ENCODE assay signal across 8 mouse cellular contexts in the genomic region with DNA sequence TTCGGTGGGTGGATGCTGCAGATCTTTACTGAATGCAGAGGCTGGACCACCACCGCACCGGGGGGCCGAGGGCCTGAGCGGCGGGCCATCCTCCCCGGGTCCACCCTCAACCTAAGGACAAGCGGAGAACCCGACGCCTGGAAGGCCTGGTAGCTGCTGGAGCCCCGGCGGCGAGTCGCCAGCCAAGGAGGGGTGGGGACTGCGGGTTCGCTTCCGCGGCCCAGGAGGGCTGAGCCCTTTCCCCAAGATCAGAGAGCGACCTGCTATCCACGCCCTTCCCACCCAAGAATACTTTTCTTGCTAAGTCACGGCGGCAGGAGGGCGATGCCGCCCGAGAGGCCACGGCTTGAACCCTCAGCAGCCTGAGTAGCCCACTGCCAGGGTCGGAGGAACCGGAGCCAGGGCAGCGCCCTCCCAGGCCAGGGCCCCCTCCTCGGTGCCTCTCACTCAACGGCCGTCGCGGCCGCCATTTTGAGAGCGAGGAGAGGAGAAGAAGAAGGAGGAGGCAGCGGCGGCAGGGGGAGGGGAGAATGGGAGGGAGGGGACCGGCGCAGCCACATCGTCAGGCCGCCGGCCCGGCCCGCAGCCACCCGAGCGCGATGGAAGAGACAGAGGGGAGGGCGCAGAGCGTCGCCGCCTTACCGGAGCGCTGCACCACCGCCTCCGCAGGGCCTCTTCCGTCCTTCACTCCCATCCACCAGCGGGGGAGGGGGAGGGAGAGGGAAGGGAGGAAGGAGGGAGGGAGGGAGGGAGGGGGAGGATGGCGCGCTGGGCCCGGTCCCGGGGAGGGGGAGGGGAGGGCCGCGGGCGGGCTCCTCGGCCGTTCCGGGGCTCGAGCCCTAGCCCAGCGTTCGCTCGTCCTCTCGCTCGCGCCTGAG. TPM values are rescaled to one million over a fixed set of nuclear protein-coding genes. Genes with fewer than 3 reads are reported as not detected.
A peak's percentile ranks its signal among the peaks of the same experiment; 100 is the strongest.
DNase-seq lines count a peak whose midpoint lies in the region; ATAC-seq and TF ChIP-seq lines count a peak whose summit lies in the region.

No protein-coding gene starts in this region.

- TF ChIP-seq POLR2A in ES-Bruce4 (IDR thresholded peaks at IDR 0.05; ENCODE audit: insufficient read depth, low read length): no peak
- peak; percentile 45; the same call in 1 of the 2 replicates for TF ChIP-seq POLR2A in lung, adult 2 months (IDR thresholded peaks at IDR 0.05; ENCODE audit: borderline replicate concordance, extremely low read depth, low read depth, low read length)

- peak overlapping the region; percentile 63 for H3K4me2 ChIP-seq in forebrain, embryonic 14.5 days (ENCODE audit: low read length)

- peak overlapping the region; percentile 92 for H3K4me3 ChIP-seq in ES-Bruce4 (ENCODE audit: low read depth, low read length)
- H3K4me3 ChIP-seq in forebrain, embryonic 14.5 days (ENCODE audit: low read depth, low read length): peak overlapping the region; percentile 97
- peak overlapping the region; percentile 97 for H3K4me3 ChIP-seq in lung, adult 2 months (replicated peaks; ENCODE audit: extremely low read depth, low read depth, low read length)

- no peaks in the 10 kb centered on the region for H3K27me3 ChIP-seq in ES-Bruce4 (ENCODE audit: control insufficient read depth, insufficient read depth, low read length, poor library complexity, severe bottlenecking)
- no peaks in the 10 kb centered on the region for H3K27me3 ChIP-seq in forebrain, embryonic 14.5 days (replicated peaks; ENCODE audit: control insufficient read depth, insufficient read depth, low read length)

- H3K9me3 ChIP-seq in ES-Bruce4 (replicated peaks; ENCODE audit: control insufficient read depth, insufficient read depth, low read length, poor library complexity, severe bottlenecking): no peaks in the 10 kb centered on the region
- H3K9me3 ChIP-seq in forebrain, embryonic 14.5 days (replicated peaks; ENCODE audit: control insufficient read depth, low read length): no peaks in the 10 kb centered on the region

- H3K27ac ChIP-seq in ES-Bruce4 (ENCODE audit: insufficient read depth, low read length): peak overlapping the region; percentile 80
- peak overlapping the region; percentile 100 for H3K27ac ChIP-seq in forebrain, embryonic 14.5 days (ENCODE audit: low read depth, low read length)

- peak; percentile 89 for DNase-seq in forebrain, embryonic 14.5 days (ENCODE audit: low spot score)
- DNase-seq in heart, postnatal 25 days (ENCODE audit: low spot score): peak; percentile 71
- DNase-seq in layer of hippocampus, adult 18-20 months (ENCODE audit: low spot score in 2 of 2): peak; percentile 77 to 86
- DNase-seq in lung, adult 2 months: peak; percentile 85
- DNase-seq in thymus, adult 18-20 months: peak; percentile 70 to 80

- TF ChIP-seq EP300 in ES-Bruce4 (IDR thresholded peaks at IDR 0.05; ENCODE audit: insufficient read depth, low read depth, low read length): no peak

- intact Hi-C loops in heart, postnatal 25 days (cut with DNase I): loop anchor here (2.0 to 5.0 kb wide), 4 partner anchors 36 to 109 kb away; a partner anchor contains a TSS

- H3K36me3 ChIP-seq in ES-Bruce4 (ENCODE audit: control insufficient read depth, insufficient read depth, low read length, poor library complexity, severe bottlenecking): no peaks in the 10 kb centered on the region; the same call in 1 of the 2 replicates
- no peaks in the 10 kb centered on the region for H3K36me3 ChIP-seq in forebrain, embryonic 14.5 days (ENCODE audit: control insufficient read depth, insufficient read depth, low read length)

- peak; percentile 67; the same call in 1 of the 2 replicates for ATAC-seq in cerebellum, adult (ENCODE audit: insufficient number of reproducible peaks, low FRiP score, low TSS enrichment)
- peak; percentile 83 for ATAC-seq in forebrain, embryonic 14.5 days
- peak; percentile 76 for ATAC-seq in neutrophil, adult 5-6 weeks (ENCODE audit: extremely low read depth, insufficient number of reproducible peaks, low FRiP score, poor library complexity, severe bottlenecking)

- no peak for TF ChIP-seq CTCF in ES-Bruce4 (IDR thresholded peaks at IDR 0.05; ENCODE audit: low read depth, low read length)
- no peak for TF ChIP-seq CTCF in lung, adult 2 months (IDR thresholded peaks at IDR 0.05; ENCODE audit: insufficient read depth, low read length)

- WGBS in forebrain, embryonic 14.5 days: under 1% methylated on average over 48 of the region's 75 CpGs
- under 1% methylated on average over 59 of the region's 75 CpGs for WGBS in lung, adult 2 months

- H3K4me1 ChIP-seq in ES-Bruce4 (ENCODE audit: control insufficient read depth, insufficient read depth, low read length): peaks cover 5% of the 10 kb centered on the region
- peaks cover 23% of the 10 kb centered on the region for H3K4me1 ChIP-seq in forebrain, embryonic 14.5 days (ENCODE audit: control insufficient read depth, insufficient read depth, low read length)
- peaks cover 12% of the 10 kb centered on the region for H3K4me1 ChIP-seq in lung, adult 2 months (ENCODE audit: control insufficient read depth, insufficient read depth, low read length)

- H3K9ac ChIP-seq in ES-Bruce4 (ENCODE audit: low read depth, poor library complexity, severe bottlenecking): peak overlapping the region; percentile 92
- H3K9ac ChIP-seq in forebrain, embryonic 14.5 days (ENCODE audit: low read length): peak overlapping the region; percentile 99

RNA-seq across cellular contexts. Expression of a gene that starts 0.9 kb away (rescaled TPM):
- polyA plus RNA-seq in ES-Bruce4 (2011; ENCODE audit: insufficient read depth, insufficient read length, low read depth, missing spikeins): 120 and 137 TPM in 2 replicates
- 88.2 and 104 TPM in 2 replicates for polyA plus RNA-seq in forebrain, embryonic 14.5 days (2014; fragmentation: Nextera tagmentation; extraction: Ambion mirVana)
- 100 to 1,000 TPM; 206 to 224 TPM for total RNA-seq in heart, postnatal 25 days (2021)
- total RNA-seq in layer of hippocampus, adult 18-20 months (2021): 100 to 1,000 TPM; 378 to 398 TPM
- 15.3 and 28.8 TPM in 2 replicates for polyA plus RNA-seq in lung, adult 2 months (2012; rRNA removed)
- total RNA-seq in neutrophil, adult 5-6 weeks (2017): 105 and 112 TPM in 2 replicates

RNA-seq across cellular contexts. Expression of a gene that starts 47.0 kb away (rescaled TPM):
- 65.4 and 66.2 TPM in 2 replicates for polyA plus RNA-seq in ES-Bruce4 (2011; ENCODE audit: insufficient read depth, insufficient read length, low read depth, missing spikeins)
- 32.1 and 38.8 TPM in 2 replicates for polyA plus RNA-seq in forebrain, embryonic 14.5 days (2014; fragmentation: Nextera tagmentation; extraction: Ambion mirVana)
- total RNA-seq in heart, postnatal 25 days (2021): 10 to 100 TPM; 14.0 to 15.1 TPM
- 10 to 100 TPM; 31.4 to 32.5 TPM for total RNA-seq in layer of hippocampus, adult 18-20 months (2021)
- 2.5 and 2.6 TPM in 2 replicates for polyA plus RNA-seq in lung, adult 2 months (2012; rRNA removed)
- total RNA-seq in neutrophil, adult 5-6 weeks (2017): 22.6 and 37.8 TPM in 2 replicates

Comparison
In these comparisons a context has a peak if more than half of its experiments do, and no peak if none do; other contexts are left out.
1. Peak in every context shown above with its lines: DNase-seq, ATAC-seq, H3K4me3 ChIP-seq and H3K27ac ChIP-seq.